Mouse (Mus musculus) urinary bladder, postnatal 25 days (tissue): ENCODE results near the gene Foxp1.

ENCODE experiments used
- DNase-seq: peaks from one replicate; pipeline ENCODE4 v3.0.0; 2022; ENCODE audit warnings: low spot score

Gene Foxp1

DNA sequence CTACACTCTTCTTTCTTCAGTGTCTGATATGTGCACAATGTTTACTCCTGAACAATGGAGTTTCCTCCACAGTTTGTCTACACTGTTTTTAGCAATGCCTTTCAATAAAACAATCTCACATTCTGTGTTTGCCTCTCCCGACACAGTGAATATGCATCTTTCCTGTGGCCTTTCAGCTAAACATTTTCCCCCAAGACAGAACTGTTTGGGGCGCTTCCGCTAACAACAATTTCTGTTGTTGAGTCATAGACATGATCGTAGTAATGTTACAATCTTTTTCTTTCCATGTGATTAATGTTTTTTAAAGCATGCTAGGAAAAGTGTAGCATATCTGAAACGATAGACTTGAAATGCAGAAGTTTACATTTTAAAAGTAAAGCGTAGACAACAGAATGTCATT, 194.4 kb downstream of the Foxp1 start:
- DNase-seq = no peak

DNA sequence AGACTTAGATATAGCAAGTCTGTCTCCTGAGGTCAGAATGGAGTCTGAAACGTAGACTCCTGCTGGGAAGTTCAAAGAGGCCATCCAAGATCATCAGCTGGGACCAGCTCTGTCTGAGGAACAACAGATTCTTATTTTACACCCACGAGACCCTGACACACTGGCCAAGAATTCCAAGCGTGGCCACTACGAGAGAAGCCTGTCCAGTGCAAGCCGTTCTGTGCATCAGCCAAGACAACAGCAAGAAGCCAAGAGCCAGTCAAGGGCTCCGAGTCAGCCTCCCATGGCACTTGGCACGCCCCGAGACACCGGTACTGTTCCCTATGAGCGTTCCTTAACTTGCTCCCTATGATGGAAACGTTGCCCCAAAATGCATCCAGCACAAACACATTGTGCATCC, 194.8 kb downstream of the Foxp1 start:
- DNase-seq = no peak

DNA sequence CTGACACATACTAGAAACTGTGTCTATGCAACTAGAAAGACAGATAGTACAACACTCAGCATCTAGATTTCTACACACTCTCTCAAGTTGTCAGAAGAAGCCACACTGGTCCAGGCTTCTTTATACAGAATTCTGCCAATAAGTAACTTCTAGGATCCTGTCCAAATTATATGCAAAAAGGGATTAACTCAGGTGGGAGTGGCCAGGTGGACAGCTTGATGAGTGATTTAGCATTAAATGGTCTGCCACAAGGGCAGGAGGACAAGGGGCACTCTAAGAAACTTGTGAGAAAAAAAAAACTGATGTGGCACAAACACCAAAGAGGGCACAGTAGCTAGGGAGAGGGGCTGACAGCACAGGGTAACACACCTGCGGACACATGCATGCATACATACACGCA, 196.6 kb downstream of the Foxp1 start:
- DNase-seq = no peak

- DNase-seq = no peak
Measured at GRCm38 (mm10) chr6:99325461-99325860, 197.1 kb downstream of the Foxp1 start.

- no peak for DNase-seq
Measured at GRCm38 (mm10) chr6:99322132-99322904, 200.2 kb downstream of the Foxp1 start.

GRCm38 (mm10) chr6:99320444-99320843, 202.1 kb downstream of the Foxp1 start:
- no peak for DNase-seq

- no peak for DNase-seq
Measured at GRCm38 (mm10) chr6:99319415-99320405, 202.8 kb downstream of the Foxp1 start.

DNA sequence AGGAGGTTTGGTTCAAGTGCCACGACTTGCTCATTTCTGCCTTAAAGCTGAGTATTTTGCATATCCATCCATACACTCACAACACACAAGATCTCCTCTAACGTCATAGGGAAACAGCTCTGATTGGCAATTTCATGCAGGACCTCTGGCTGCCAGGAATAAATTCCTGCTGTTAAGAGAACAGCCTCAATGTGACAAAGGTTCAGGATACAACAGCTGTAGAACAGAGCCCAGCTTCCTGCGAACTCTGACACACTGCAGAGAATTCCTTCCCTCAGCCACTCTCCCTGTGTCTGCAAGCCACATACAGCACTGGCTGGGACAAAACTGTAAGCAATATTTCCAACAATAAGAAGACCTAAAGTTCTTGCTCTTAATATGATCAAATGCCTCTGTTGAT, 207.8 kb downstream of the Foxp1 start:
- no peak for DNase-seq

DNA sequence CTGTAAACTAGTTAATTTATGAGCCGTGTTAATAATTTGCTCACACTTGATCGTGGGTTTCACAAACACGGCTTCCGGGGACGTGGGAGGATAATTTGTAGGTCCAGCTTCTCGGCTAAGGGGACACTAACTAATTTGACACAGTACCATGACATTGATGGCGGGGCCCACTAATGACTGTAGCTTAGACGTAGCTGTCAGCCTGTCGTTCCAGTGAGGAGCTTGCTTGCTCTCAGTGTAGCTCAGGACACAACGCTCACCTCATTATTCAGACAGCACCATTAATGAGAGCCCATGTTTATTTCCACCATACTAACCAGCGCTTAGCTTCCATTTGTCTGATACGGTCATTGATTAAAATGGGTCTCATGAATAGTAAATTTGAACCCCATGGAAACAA, 212.0 kb downstream of the Foxp1 start:
- no peak for DNase-seq

GRCm38 (mm10) chr6:99310171-99310500, 212.4 kb downstream of the Foxp1 start:
- no peak for DNase-seq

DNA sequence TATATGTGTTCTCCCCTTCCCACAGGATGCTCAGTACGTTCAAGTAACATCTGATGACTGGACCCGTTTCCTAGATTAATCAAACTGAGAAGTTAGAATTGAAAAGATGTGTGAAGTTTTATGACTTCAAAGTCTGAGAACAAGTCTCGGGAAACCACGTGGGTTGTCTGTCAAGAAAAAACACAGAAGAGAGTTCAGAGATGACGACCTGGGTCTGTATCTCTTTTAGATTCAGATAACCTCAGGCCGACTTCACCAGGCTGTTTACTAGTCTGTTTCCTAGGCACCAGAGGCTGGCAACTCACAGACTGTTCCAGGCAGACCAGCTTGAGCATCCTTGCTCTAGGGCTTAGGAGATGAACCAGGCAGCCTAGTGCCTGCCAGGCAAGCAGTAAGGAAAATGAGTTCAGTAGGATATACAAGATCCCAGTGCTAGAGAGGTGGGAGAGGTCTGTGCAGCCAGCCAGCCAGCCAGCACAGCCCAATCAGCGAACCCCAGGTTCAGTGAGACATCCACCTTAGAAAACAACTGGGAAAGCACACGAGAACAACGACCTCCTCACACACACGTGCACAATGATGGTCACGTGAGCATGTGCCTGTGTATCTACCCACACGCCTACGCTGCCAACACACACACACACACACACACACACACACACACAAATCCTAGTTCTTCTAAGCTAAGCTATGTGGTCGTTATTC, 212.9 kb downstream of the Foxp1 start:
- no peak for DNase-seq

GRCm38 (mm10) chr6:99305751-99306150, 216.8 kb downstream of the Foxp1 start:
- DNase-seq = no peak

GRCm38 (mm10) chr6:99305236-99305635, 217.3 kb downstream of the Foxp1 start:
- DNase-seq = no peak

- no peak for DNase-seq
Measured at GRCm38 (mm10) chr6:99302662-99303435, 219.7 kb downstream of the Foxp1 start.

- DNase-seq = no peak
Measured at GRCm38 (mm10) chr6:99301923-99302322, 220.6 kb downstream of the Foxp1 start.

GRCm38 (mm10) chr6:99300235-99300634, 222.3 kb downstream of the Foxp1 start:
- no peak for DNase-seq

DNA sequence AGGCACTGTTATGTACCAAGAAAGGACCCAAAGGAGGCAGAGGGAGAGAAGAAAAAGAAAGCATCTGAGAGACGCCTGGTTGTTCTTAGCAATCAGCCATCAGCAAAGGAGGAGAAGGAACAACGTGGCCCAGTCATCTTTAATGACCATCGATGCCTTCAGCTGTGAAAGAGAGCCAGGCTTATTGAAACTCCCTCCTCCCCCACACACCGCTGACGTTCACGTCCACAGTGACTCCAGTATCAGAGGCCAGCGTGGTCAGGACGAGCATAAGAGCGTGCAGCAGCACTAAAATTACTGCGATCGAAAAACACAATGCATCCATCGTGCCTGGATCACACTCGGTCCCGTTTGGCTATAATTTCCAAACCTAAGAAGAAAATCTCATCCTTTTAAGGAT, 223.3 kb downstream of the Foxp1 start:
- DNase-seq = no peak

DNA sequence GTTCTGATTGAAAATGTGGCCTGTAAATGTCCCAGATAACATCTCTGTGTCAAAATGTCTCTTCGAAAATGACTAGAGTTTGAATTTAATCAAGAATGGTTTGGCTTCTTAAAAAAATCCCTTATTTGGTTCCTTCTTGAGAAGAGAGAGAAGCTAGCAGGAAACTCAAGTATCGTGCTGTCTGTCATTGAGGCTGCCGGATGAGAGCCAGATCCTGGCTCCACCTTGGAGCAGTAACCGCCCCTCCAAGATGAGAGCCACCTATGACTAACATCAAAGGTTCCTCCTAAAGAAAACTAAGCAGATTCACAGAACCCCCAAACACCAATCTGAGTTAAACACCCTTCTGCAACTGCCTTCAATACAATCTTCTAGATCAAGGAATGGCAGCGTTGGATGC, 225.0 kb downstream of the Foxp1 start:
- no peak for DNase-seq

GRCm38 (mm10) chr6:99295495-99295894, 227.0 kb downstream of the Foxp1 start:
- no peak for DNase-seq

- no peak for DNase-seq
Measured at GRCm38 (mm10) chr6:99289220-99289619, 233.3 kb downstream of the Foxp1 start.

DNA sequence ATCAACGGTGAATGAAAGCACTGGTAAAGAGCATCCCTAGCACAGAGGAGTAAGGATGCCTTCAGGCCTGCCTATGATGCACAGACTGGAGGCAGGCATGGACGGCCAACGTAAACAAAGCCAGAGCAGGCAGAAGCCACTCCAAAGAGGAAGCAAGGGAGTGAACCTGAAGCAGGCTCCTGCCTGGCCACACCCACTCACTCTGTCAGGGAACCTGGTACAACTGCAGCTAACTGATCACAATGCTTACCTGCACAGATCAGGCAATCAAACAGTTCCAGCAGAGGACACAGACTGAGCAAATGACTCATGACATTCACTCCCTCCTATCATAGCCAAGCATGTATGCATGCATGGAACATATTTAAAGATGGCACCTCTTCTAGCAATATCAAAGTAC, 237.5 kb downstream of the Foxp1 start:
- no peak for DNase-seq

DNA sequence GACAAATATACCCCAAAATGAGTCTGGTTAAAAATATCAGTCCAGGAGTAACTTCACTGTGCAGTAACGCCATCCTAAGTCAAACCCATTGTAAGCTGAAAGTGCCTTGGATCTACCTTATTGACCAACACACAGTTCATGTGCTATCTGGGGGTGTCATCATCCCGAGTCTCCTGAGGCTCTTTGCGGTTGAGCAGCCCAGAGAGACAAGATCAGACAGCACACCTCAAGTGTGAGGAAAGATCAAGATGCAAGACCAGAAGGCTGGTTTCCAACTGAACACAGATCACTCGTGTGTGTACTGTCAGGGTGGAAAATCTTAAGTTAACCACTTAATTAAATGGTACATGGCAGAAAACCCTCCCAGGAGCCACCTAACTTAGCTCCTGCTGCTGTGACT, 238.5 kb downstream of the Foxp1 start:
- no peak for DNase-seq
